Mouse (Mus musculus): ENCODE results near the gene Lrrtm1.

Gene Lrrtm1

GRCm38 (mm10) chr6:77242601-77243406 lies at the start of gene Lrrtm1:
Gene Lrrtm1 (plus strand): TSS chr6:77242689.
- DNase-seq (ENCODE audit: low spot score in 2 of 2), result no peak

GRCm38 (mm10) chr6:77196650-77197049 lies 45.8 kb upstream of the Lrrtm1 start:
- no peak for DNase-seq (ENCODE audit: low spot score in 2 of 2)

GRCm38 (mm10) chr6:77199375-77199774 lies 43.1 kb upstream of the Lrrtm1 start:
- DNase-seq (ENCODE audit: low spot score in 2 of 2), result no peak

GRCm38 (mm10) chr6:77209183-77209582 lies 33.3 kb upstream of the Lrrtm1 start:
- no peak for DNase-seq (ENCODE audit: low spot score in 2 of 2)

GRCm38 (mm10) chr6:77209929-77210328 lies 32.6 kb upstream of the Lrrtm1 start:
- no peak for DNase-seq (ENCODE audit: low spot score in 2 of 2)

- no peak for DNase-seq (ENCODE audit: low spot score in 2 of 2)
Observed at GRCm38 (mm10) chr6:77213757-77214409, 28.6 kb upstream of the Lrrtm1 start.

- no peak for DNase-seq (ENCODE audit: low spot score in 2 of 2)
Observed at GRCm38 (mm10) chr6:77215322-77215721, 27.2 kb upstream of the Lrrtm1 start.

- no peak for DNase-seq (ENCODE audit: low spot score in 2 of 2)
Observed at GRCm38 (mm10) chr6:77218875-77219274, 23.6 kb upstream of the Lrrtm1 start.

GRCm38 (mm10) chr6:77220776-77221175 lies 21.7 kb upstream of the Lrrtm1 start:
- DNase-seq (ENCODE audit: low spot score in 2 of 2), result no peak

GRCm38 (mm10) chr6:77222849-77223638 lies 19.4 kb upstream of the Lrrtm1 start:
- DNase-seq (ENCODE audit: low spot score in 2 of 2), result no peak

GRCm38 (mm10) chr6:77240426-77240825 lies 2.1 kb upstream of the Lrrtm1 start:
- no peak for DNase-seq (ENCODE audit: low spot score in 2 of 2)

- no peak for DNase-seq (ENCODE audit: low spot score in 2 of 2)
Observed at GRCm38 (mm10) chr6:77243541-77244231, 1.2 kb downstream of the Lrrtm1 start.

GRCm38 (mm10) chr6:77253480-77253879 lies 11.0 kb downstream of the Lrrtm1 start:
- no peak for DNase-seq (ENCODE audit: low spot score in 2 of 2)

- DNase-seq (ENCODE audit: low spot score in 2 of 2), result no peak
Observed at GRCm38 (mm10) chr6:77256348-77256747, 13.9 kb downstream of the Lrrtm1 start.

GRCm38 (mm10) chr6:77257358-77258105 lies 15.0 kb downstream of the Lrrtm1 start:
- DNase-seq (ENCODE audit: low spot score in 2 of 2), result no peak

GRCm38 (mm10) chr6:77265163-77265562 lies 22.7 kb downstream of the Lrrtm1 start:
- DNase-seq (ENCODE audit: low spot score in 2 of 2), result no peak

- DNase-seq (ENCODE audit: low spot score in 2 of 2), result no peak
Observed at GRCm38 (mm10) chr6:77278794-77279193, 36.3 kb downstream of the Lrrtm1 start.

GRCm38 (mm10) chr6:77286317-77286716 lies 43.8 kb downstream of the Lrrtm1 start:
- no peak for DNase-seq (ENCODE audit: low spot score in 2 of 2)

- no peak for DNase-seq (ENCODE audit: low spot score in 2 of 2)
Observed at GRCm38 (mm10) chr6:77288402-77288801, 45.9 kb downstream of the Lrrtm1 start.

GRCm38 (mm10) chr6:77291415-77291814 lies 48.9 kb downstream of the Lrrtm1 start:
- DNase-seq (ENCODE audit: low spot score in 2 of 2), result no peak

- DNase-seq (ENCODE audit: low spot score in 2 of 2), result no peak
Observed at GRCm38 (mm10) chr6:77301305-77301704, 58.8 kb downstream of the Lrrtm1 start.
